Mouse (Mus musculus) neural tube, embryonic 14.5 days (tissue): ENCODE results near the gene Stil. TPM values are rescaled to one million over a fixed set of nuclear protein-coding genes. Genes with fewer than 3 reads are reported as not detected.
"Not testable (repeated sequence)": the region's sequence is repeated elsewhere in the genome, so short reads cannot be mapped to it uniquely, and the experiment has no call there.

Experiments
- ATAC-seq: fragments of 200-750 bp; cut with Nextera tagmentation; 2 replicates; pipeline ENCODE4 v1.8.0; 2017; ENCODE audit warnings: low read depth, mild to moderate bottlenecking, moderate TSS enrichment, moderate library complexity
- H3K27ac ChIP-seq: fragments of 300-500 bp; sonication (generic); 2 replicates; pipeline ENCODE4 v1.5.1; 2014; ENCODE audit warnings: low read depth, mild to moderate bottlenecking, control low read depth, low read length, moderate library complexity, mixed read lengths
- H3K27me3 ChIP-seq: fragments of 300-500 bp; sonication (generic); 2 replicates; pipeline ENCODE4 v1.6.1; 2014; ENCODE audit warnings: low read length; ENCODE audit not compliant: control insufficient read depth, insufficient read depth
- H3K36me3 ChIP-seq: fragments of 300-500 bp; sonication (generic); 2 replicates; pipeline ENCODE4 v1.6.1; 2014; ENCODE audit warnings: low read length, mixed read lengths; ENCODE audit not compliant: control insufficient read depth, insufficient read depth
- H3K4me1 ChIP-seq: fragments of 300-500 bp; sonication (generic); 2 replicates; pipeline ENCODE4 v1.6.1; 2014; ENCODE audit warnings: low read length; ENCODE audit not compliant: control insufficient read depth, insufficient read depth
- H3K4me2 ChIP-seq: fragments of 300-500 bp; sonication (generic); 2 replicates; pipeline ENCODE4 v1.6.1; 2014; ENCODE audit warnings: mild to moderate bottlenecking, low read depth, low read length, control low read depth
- H3K4me3 ChIP-seq: fragments of 300-500 bp; sonication (generic); 2 replicates; pipeline ENCODE4 v1.5.1; 2014; ENCODE audit warnings: low read depth, low read length, control low read depth, mixed read lengths
- H3K9ac ChIP-seq: fragments of 300-500 bp; sonication (generic); replicated peaks from 2 replicates; pipeline ENCODE4 v1.6.1; 2014; ENCODE audit warnings: low read depth, mild to moderate bottlenecking, control low read depth, low read length, mixed read lengths
- H3K9me3 ChIP-seq: fragments of 300-500 bp; sonication (generic); 2 replicates; pipeline ENCODE4 v1.6.1; 2016; ENCODE audit warnings: low read length; ENCODE audit not compliant: control insufficient read depth
- WGBS: fragments of 180-500 bp; shearing (Covaris S2); extraction: QIAGEN DNeasy Blood & Tissue Kit; methylation state at CpG from one replicate; pipeline ENCODE4 v1.1.7; 2014; 5-methylcytosine and 5-hydroxymethylcytosine counted together
- polyA plus RNA-seq: library from polyadenylated mRNA; unstranded; fragments of >200 nt; fragmentation: Nextera tagmentation; extraction: Ambion mirVana; gene quantifications from 2 replicates; pipeline ENCODE4 v1.2.1, GENCODE M21; 2014

The Stil gene
- 1.3 and 2.6 TPM in 2 replicates for polyA plus RNA-seq

- WGBS: under 1% methylated on average over 52 of the region's 52 CpGs
- Histone ChIP-seq H3K4me3 (peak within 1 kb of the TSS; percentile 45), H3K27me3 (no peaks in the 10 kb centered on the region), H3K4me2 (peak within 1 kb of the TSS; percentile 58), H3K9ac (peak within 1 kb of the TSS; percentile 39), H3K9me3 (no peaks in the 10 kb centered on the region), H3K27ac (peak within 1 kb of the TSS; percentile 87), H3K36me3 (no peaks in the 10 kb centered on the region), H3K4me1 (no peaks in the 10 kb centered on the region)
- ATAC-seq: peak; percentile 100
Measured at GRCm38 (mm10) chr4:114999773-115000428, at the start of gene Stil. Gene Stil, plus strand, starts transcription at chr4:115000159.

DNA sequence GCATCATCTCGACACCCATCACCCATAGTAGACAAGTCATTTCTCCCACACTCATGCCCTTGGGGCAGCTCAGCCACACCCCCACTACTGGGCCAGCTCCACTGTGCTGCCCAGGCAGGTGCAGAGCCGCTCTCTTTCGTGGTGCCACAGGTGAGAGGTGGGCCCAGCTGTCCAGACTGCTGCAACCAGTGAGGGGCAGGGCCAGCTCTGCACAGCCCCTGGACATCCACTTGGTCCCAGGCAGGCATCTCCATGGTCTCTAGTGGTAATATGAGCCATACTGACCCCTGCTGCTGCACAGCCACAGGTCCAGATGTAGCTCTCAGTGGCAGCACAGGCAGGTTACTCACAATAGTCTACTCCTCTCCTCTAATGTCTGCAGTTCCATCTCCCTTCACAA lies 46.8 kb upstream of the Stil start:
- no peaks in the 10 kb centered on the region for H3K27me3 ChIP-seq
- H3K27ac ChIP-seq: no peak overlapping the region
- H3K9me3 ChIP-seq: no peaks in the 10 kb centered on the region
- no peak overlapping the region for H3K4me3 ChIP-seq
- H3K9ac ChIP-seq: no peak overlapping the region
- 90% methylated on average over 3 of the region's 3 CpGs for WGBS
- ATAC-seq: no peak; the same call in 1 of the 2 replicates
- no peak overlapping the region for H3K4me2 ChIP-seq
- H3K4me1 ChIP-seq: no peaks in the 10 kb centered on the region
- no peaks in the 10 kb centered on the region for H3K36me3 ChIP-seq

DNA sequence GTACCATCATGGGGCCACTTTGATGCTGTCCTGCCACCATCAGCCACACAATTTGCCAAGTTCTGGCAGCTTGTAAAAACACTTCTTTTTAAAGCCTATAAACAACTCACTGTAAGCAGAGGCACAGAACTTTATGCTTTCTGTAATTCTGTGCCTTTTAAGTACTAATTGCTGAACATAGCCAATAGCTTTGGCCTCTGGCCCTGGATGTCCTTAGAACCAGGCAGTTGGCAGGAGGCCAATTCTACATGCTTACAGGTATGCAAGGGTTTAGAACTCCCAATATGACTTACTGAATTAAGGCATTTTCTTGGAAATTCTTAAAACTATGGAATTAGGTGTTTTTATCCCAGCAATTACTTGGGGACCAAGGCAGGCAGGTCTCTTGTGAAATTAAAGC lies 42.6 kb upstream of the Stil start:
- no peak overlapping the region for H3K27ac ChIP-seq

GRCm38 (mm10) chr4:114958231-114958630 lies 41.7 kb upstream of the Stil start:
- Histone ChIP-seq H3K36me3 (peaks cover 15% of the 10 kb centered on the region), H3K4me1 (no peaks in the 10 kb centered on the region), H3K9me3 (no peaks in the 10 kb centered on the region), H3K4me3 (no peak overlapping the region), H3K27me3 (no peaks in the 10 kb centered on the region), H3K9ac (no peak overlapping the region), H3K4me2 (no peak overlapping the region), H3K27ac (no peak overlapping the region)
- ATAC-seq: no peak
- WGBS: 99% methylated on average over 2 of the region's 2 CpGs

More for the DNA sequence above, 42.6 kb upstream of the Stil start:
- H3K4me2 ChIP-seq: no peak overlapping the region
- H3K9ac ChIP-seq: no peak overlapping the region
- no peaks in the 10 kb centered on the region for H3K27me3 ChIP-seq
- H3K9me3 ChIP-seq: no peaks in the 10 kb centered on the region
- peaks cover 8% of the 10 kb centered on the region for H3K36me3 ChIP-seq
- no peaks in the 10 kb centered on the region for H3K4me1 ChIP-seq
- ATAC-seq: no peak
- no peak overlapping the region for H3K4me3 ChIP-seq

- Histone ChIP-seq H3K27ac (no peak overlapping the region), H3K27me3 (no peaks in the 10 kb centered on the region), H3K4me1 (no peaks in the 10 kb centered on the region), H3K36me3 (peaks cover 15% of the 10 kb centered on the region), H3K9me3 (no peaks in the 10 kb centered on the region), H3K4me2 (no peak overlapping the region), H3K4me3 (no peak overlapping the region), H3K9ac (no peak overlapping the region)
- no peak for ATAC-seq
- 95% methylated on average over 4 of the region's 4 CpGs for WGBS
Measured at GRCm38 (mm10) chr4:114958786-114959185, 41.2 kb upstream of the Stil start.

GRCm38 (mm10) chr4:114959533-114959932 lies 40.4 kb upstream of the Stil start:
- no peaks in the 10 kb centered on the region for H3K4me1 ChIP-seq
- no peak overlapping the region for H3K4me2 ChIP-seq
- WGBS: 97% methylated on average over 2 of the region's 2 CpGs
- ATAC-seq: no peak
- H3K36me3 ChIP-seq: peaks cover 19% of the 10 kb centered on the region
- H3K9ac ChIP-seq: no peak overlapping the region
- H3K27me3 ChIP-seq: no peaks in the 10 kb centered on the region
- no peaks in the 10 kb centered on the region for H3K9me3 ChIP-seq
- no peak overlapping the region for H3K4me3 ChIP-seq
- no peak overlapping the region for H3K27ac ChIP-seq

GRCm38 (mm10) chr4:114960881-114961280 lies 39.1 kb upstream of the Stil start:
- H3K27me3 ChIP-seq, H3K4me3 ChIP-seq, H3K4me2 ChIP-seq, H3K9ac ChIP-seq, H3K4me1 ChIP-seq, H3K27ac ChIP-seq, ATAC-seq, H3K9me3 ChIP-seq: not testable (repeated sequence)
- WGBS: 90% methylated on average over 2 of the region's 2 CpGs
- H3K36me3 ChIP-seq: peaks cover 27% of the 10 kb centered on the region

DNA sequence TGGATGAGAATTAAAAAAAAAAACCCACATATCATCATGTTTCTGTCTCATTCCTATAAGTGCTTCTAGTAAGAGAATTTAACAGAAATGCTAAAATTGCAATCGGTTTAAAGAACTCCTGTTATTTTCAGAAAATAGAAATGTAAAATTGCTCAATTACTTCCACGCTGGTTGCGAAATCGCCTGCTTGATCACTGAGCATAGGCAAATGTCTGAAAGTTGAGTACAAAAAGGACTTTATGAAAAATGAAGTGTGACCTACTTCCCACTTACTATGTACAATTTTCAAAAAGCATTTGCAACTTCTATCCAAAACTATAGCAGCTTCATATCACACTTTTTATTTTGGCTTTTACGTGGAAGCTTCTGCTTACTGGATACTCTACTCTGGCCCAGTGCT lies 29.2 kb upstream of the Stil start:
- H3K9me3 ChIP-seq: no peaks in the 10 kb centered on the region
- H3K4me2 ChIP-seq: no peak overlapping the region
- WGBS: 96% methylated on average over 5 of the region's 5 CpGs
- H3K36me3 ChIP-seq: peaks cover 8% of the 10 kb centered on the region; the same call in 1 of the 2 replicates
- H3K27ac ChIP-seq: no peak overlapping the region
- H3K9ac ChIP-seq: no peak overlapping the region
- H3K4me1 ChIP-seq: no peaks in the 10 kb centered on the region
- H3K4me3 ChIP-seq: no peak overlapping the region
- H3K27me3 ChIP-seq: no peaks in the 10 kb centered on the region
- ATAC-seq: no peak

- peaks cover 3% of the 10 kb centered on the region; the same call in 1 of the 2 replicates for H3K36me3 ChIP-seq
- 96% methylated on average over 1 of the region's 1 CpGs for WGBS
- H3K9ac ChIP-seq: no peak overlapping the region
- no peaks in the 10 kb centered on the region for H3K9me3 ChIP-seq
- no peak overlapping the region for H3K4me3 ChIP-seq
- H3K27me3 ChIP-seq: no peaks in the 10 kb centered on the region
- H3K27ac ChIP-seq: no peak overlapping the region
- no peak for ATAC-seq
- H3K4me1 ChIP-seq: no peaks in the 10 kb centered on the region
- no peak overlapping the region for H3K4me2 ChIP-seq
Measured at GRCm38 (mm10) chr4:114973229-114973740, 26.7 kb upstream of the Stil start.
